Mouse (Mus musculus) CH12.LX (cell line): ENCODE data around the gene Nr0b2. TPM values are rescaled to one million over a fixed set of nuclear protein-coding genes. Genes with fewer than 3 reads are reported as not detected.

Source experiments
- DNase-seq: peaks from one replicate; pipeline ENCODE4 v3.0.0-alpha.2; 2013; ENCODE audit errors: extremely low read depth
- H3K27ac ChIP-seq: 2 replicates; pipeline ENCODE4 v1.5.1; 2012; ENCODE audit warnings: low read depth, mild to moderate bottlenecking, control low read depth, moderate library complexity; ENCODE audit not compliant: insufficient read depth
- H3K27me3 ChIP-seq: replicated peaks from 2 replicates; pipeline ENCODE3; 2012; ENCODE audit warnings: inconsistent platforms
- H3K36me3 ChIP-seq, 2 experiments: replicated peaks in 1 of 2; 2 replicates each; pipeline versions ENCODE3 to v1.6.1; 2012; ENCODE audit warnings: inconsistent platforms in 1 of 2, low read length in 1 of 2, mild to moderate bottlenecking in 1 of 2, mixed read lengths in 1 of 2, moderate library complexity in 1 of 2; ENCODE audit not compliant: control insufficient read depth in 1 of 2, insufficient read depth in 1 of 2
- H3K4me1 ChIP-seq, 2 experiments: 2 replicates each; pipeline ENCODE4 v1.6.1; 2012; ENCODE audit warnings: inconsistent platforms in 1 of 2, moderate library complexity in 1 of 2; ENCODE audit not compliant: insufficient read depth in 2 of 2, control insufficient read depth in 1 of 2
- H3K4me2 ChIP-seq: 2 replicates; pipeline ENCODE4 v1.6.1; 2012; ENCODE audit warnings: low read depth, mild to moderate bottlenecking, control low read depth; ENCODE audit not compliant: poor library complexity, insufficient read depth, severe bottlenecking
- H3K4me3 ChIP-seq, 3 experiments: fragments of 150-350 bp in 1 of 3; sonication (generic) in 1 of 3; replicated peaks in 1 of 3; 2 replicates each; pipeline versions ENCODE3 to v1.5.1; 2011 to 2012; ENCODE audit warnings: low read depth in 2 of 3, low read length in 2 of 3, mild to moderate bottlenecking in 2 of 3, moderate library complexity in 2 of 3, control low read depth in 1 of 3, improper control_type of control experiment in 1 of 3, inconsistent platforms in 1 of 3, mixed read lengths in 1 of 3; ENCODE audit not compliant: poor library complexity in 1 of 3
- H3K79me2 ChIP-seq: replicated peaks from 2 replicates; pipeline ENCODE4 v1.6.1; 2012; ENCODE audit warnings: mild to moderate bottlenecking, moderate library complexity; ENCODE audit not compliant: control insufficient read depth, poor library complexity, insufficient read depth, severe bottlenecking; ENCODE audit errors: extremely low read depth
- H3K9ac ChIP-seq: 2 replicates; pipeline ENCODE4 v1.6.1; 2012; ENCODE audit warnings: low read depth, mild to moderate bottlenecking, control low read depth, moderate library complexity; ENCODE audit not compliant: insufficient read depth
- H3K9me3 ChIP-seq: replicated peaks from 2 replicates; pipeline ENCODE3; 2012; ENCODE audit warnings: low read length, inconsistent platforms, mixed read lengths
- BHLHE40 ChIP-seq: IDR thresholded peaks from 2 replicates; pipeline ENCODE4 v1.6.1; 2011; ENCODE audit warnings: mild to moderate bottlenecking, low read depth, low read length, improper control_type of control experiment
- CHD1 ChIP-seq: IDR thresholded peaks from 2 replicates; pipeline ENCODE4 v1.6.1; 2012; ENCODE audit warnings: low read depth, low read length, improper control_type of control experiment, inconsistent platforms
- CTCF ChIP-seq, 2 experiments: IDR thresholded peaks in 1 of 2; conservative IDR thresholded peaks in 1 of 2; 2 replicates each; pipeline ENCODE4 v1.5.1; 2011 to 2012; ENCODE audit warnings: low read depth in 2 of 2, low read length in 2 of 2, improper control_type of control experiment in 1 of 2, inconsistent platforms in 1 of 2, mild to moderate bottlenecking in 1 of 2, moderate library complexity in 1 of 2
- IRF4 ChIP-seq: IDR thresholded peaks from 2 replicates; pipeline ENCODE4 v1.6.1; 2014; ENCODE audit warnings: low read depth, mild to moderate bottlenecking, inconsistent platforms, low read length, improper control_type of control experiment
- KAT2A ChIP-seq: IDR thresholded peaks from 2 replicates; pipeline ENCODE4 v1.6.1; 2012; ENCODE audit warnings: low read length, improper control_type of control experiment, inconsistent platforms; ENCODE audit not compliant: insufficient replicate concordance
- MAFK ChIP-seq: IDR thresholded peaks from 2 replicates; pipeline ENCODE4 v1.6.1; 2011; ENCODE audit warnings: low read length, improper control_type of control experiment; ENCODE audit not compliant: insufficient replicate concordance
- MAX ChIP-seq: IDR thresholded peaks from 2 replicates; pipeline ENCODE4 v1.6.1; 2011; ENCODE audit warnings: low read length, improper control_type of control experiment
- MAZ ChIP-seq: IDR thresholded peaks from 2 replicates; pipeline ENCODE4 v1.6.1; 2012; ENCODE audit warnings: low read depth, mild to moderate bottlenecking, inconsistent platforms, low read length, improper control_type of control experiment, moderate library complexity
- MYC ChIP-seq: IDR thresholded peaks from 2 replicates; pipeline ENCODE4 v1.6.1; 2011; ENCODE audit warnings: low read depth, mild to moderate bottlenecking, improper control_type of control experiment, low read length
- PAX5 ChIP-seq: IDR thresholded peaks from 2 replicates; pipeline ENCODE4 v1.6.1; 2012; ENCODE audit warnings: low read length, inconsistent platforms, mixed read lengths
- POLR2A ChIP-seq: IDR thresholded peaks from 2 replicates; pipeline ENCODE4 v1.6.1; 2011; ENCODE audit warnings: low read depth, mild to moderate bottlenecking, improper control_type of control experiment, low read length
- POLR2AphosphoS2 ChIP-seq: IDR thresholded peaks from 2 replicates; pipeline ENCODE4 v1.6.1; 2011; ENCODE audit warnings: low read depth, low read length, improper control_type of control experiment
- RAD21 ChIP-seq: IDR thresholded peaks from 2 replicates; pipeline ENCODE4 v1.6.1; 2011; ENCODE audit warnings: low read depth, mild to moderate bottlenecking, low read length, improper control_type of control experiment, moderate library complexity
- RCOR1 ChIP-seq: conservative IDR thresholded peaks from 2 replicates; pipeline ENCODE4 v1.6.1; 2012; ENCODE audit warnings: low read depth, mild to moderate bottlenecking, inconsistent platforms, low read length, improper control_type of control experiment
- USF1 ChIP-seq: IDR thresholded peaks from 2 replicates; pipeline ENCODE4 v1.6.1; 2014; ENCODE audit warnings: low read depth, mild to moderate bottlenecking, inconsistent platforms, low read length, improper control_type of control experiment
- dilution Hi-C: fragments of 300-500 bp; cut with MboI; formaldehyde crosslinking; loops from 2 replicates; pipeline ENCODE4 v1.14.3; 2020; ENCODE audit warnings: low sequenced_read_pairs; ENCODE audit not compliant: extremely low pct_unique_long_range_greater_than_20kb, extremely low pct_ligation_motif_present
- in situ Hi-C: fragments of 300-500 bp; cut with MboI; formaldehyde crosslinking; loops from 3 replicates; pipeline ENCODE4 v1.14.3; 2019; ENCODE audit warnings: low sequenced_read_pairs, low pct_ligation_motif_present, low pct_unique_long_range_greater_than_20kb, mixed read lengths
- polyA plus RNA-seq: library from polyadenylated mRNA; unstranded; fragments of >175 nt; gene quantifications from 2 replicates; pipeline ENCODE4 v1.2.1, GENCODE M21; 2012; ENCODE audit warnings: low read depth; ENCODE audit not compliant: insufficient read length
- total RNA-seq, 2 experiments: library from RNA; depleted of rRNA; stranded (reverse); fragments of 300-350 nt in 1 of 2; fragments of >200 nt in 1 of 2; gene quantifications; 2 replicates each; pipeline ENCODE4 v1.2.3; 2012 to 2014

The Nr0b2 gene
- total and polyA plus RNA-seq, 3 experiments, result not detected

DNA sequence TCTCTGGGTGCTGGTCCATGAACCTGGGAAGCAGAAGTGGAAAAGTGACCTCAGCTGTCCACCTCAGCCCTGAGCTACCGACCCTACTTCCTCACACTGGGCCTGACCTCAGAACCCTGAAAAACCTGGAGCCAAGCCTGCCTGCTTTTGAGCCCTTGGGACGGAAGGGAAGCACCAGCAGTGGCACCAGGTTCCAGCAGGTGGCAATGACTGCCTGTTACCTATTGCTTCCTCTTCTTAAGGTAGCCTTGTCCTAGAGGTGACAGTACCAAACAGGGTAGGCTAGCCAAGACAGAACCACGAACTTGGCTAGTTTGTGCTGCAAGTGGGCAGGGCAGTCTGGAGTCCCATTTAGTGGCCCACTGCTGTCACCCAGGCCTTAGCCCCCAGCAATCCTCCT lies 20.4 kb upstream of the Nr0b2 start:
- in situ Hi-C loops (no loop called here), dilution Hi-C loops (no loop called here)
- TF ChIP-seq KAT2A (no peak), MAFK (no peak), MYC (no peak), CTCF (conservative IDR thresholded peaks at IDR 0.05 in 1 of 2, IDR thresholded peaks at IDR 0.05 in 1 of 2; ENCODE audit: low read depth in 2 of 2, low read length in 2 of 2) (peak in 1 of 2 experiments; percentile 26; a peak in 1 of 4 replicates), RAD21 (peak; percentile 8), CHD1 (no peak)
- H3K9ac ChIP-seq, result no peak overlapping the region
- DNase-seq, result no peak
- H3K27ac ChIP-seq, result no peak overlapping the region
- H3K79me2 ChIP-seq, result peaks cover 7% of the 10 kb centered on the region; the same call in 1 of the 2 replicates
- H3K4me1 ChIP-seq, result no peaks in the 10 kb centered on the region
- H3K27me3 ChIP-seq, result no peaks in the 10 kb centered on the region
- peaks cover 81 to 95% of the 10 kb centered on the region in 2 experiments for H3K36me3 ChIP-seq
- H3K4me3 ChIP-seq, result no peak overlapping the region
- no peak overlapping the region for H3K4me2 ChIP-seq
- H3K9me3 ChIP-seq, result peaks cover 11% of the 10 kb centered on the region

DNA sequence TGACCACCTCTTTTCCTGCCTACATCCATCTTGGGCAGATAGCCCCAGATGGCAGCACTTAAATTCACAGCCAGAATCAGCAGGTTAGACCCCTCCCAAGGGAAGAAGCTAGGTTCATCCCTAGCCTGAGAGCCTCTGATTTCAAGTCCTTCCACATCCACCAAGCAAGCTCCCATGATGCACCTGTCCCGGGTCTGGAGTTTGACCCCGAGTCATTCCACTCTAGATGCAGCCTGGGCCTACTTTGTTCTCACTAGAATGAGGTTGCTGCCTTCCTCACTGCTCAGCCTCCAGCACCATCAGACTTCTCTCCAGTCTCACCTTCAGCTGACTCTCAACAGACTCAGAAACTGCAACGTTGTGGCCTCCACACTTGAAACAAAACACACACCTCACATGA lies 17.1 kb upstream of the Nr0b2 start:
- Histone ChIP-seq H3K27ac (no peak overlapping the region), H3K9ac (no peak overlapping the region), H3K9me3 (no peaks in the 10 kb centered on the region), H3K79me2 (peaks cover 33% of the 10 kb centered on the region), H3K4me3 (no peak overlapping the region), H3K36me3 (peaks cover 84 to 94% of the 10 kb centered on the region in 2 experiments), H3K4me2 (no peak overlapping the region), H3K4me1 (peaks cover 0 to 6% of the 10 kb centered on the region in 2 experiments; a peak in 2 of 4 replicates), H3K27me3 (no peaks in the 10 kb centered on the region)
- TF ChIP-seq CHD1, result no peak
- no peak for TF ChIP-seq MYC
- in situ Hi-C loops (no loop called here), dilution Hi-C loops (no loop called here)
- no peak for DNase-seq

DNA sequence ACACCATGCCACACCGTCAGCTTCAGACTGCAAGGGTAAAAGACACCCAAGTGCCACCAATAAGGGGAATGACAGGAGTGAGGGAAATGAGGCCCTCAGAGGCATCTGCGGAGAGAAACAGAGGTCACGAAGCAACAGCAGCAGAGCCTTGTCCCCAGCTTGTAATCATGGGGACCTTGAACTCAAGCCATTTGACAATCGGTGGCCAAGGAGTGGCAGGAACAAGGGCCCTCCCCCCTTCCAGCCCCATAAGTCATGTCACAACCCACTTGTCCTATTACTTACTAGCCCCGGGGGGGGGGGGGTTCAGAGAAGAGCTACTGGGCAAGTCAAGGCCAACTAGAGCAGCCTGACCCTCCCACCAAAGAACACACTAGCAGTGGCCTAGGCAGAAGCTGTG lies 16.5 kb upstream of the Nr0b2 start:
- Histone ChIP-seq H3K27me3 (no peaks in the 10 kb centered on the region), H3K79me2 (peaks cover 39% of the 10 kb centered on the region), H3K4me1 (peaks cover 0 to 12% of the 10 kb centered on the region in 2 experiments; a peak in 2 of 4 replicates), H3K4me2 (no peak overlapping the region), H3K4me3 (no peak overlapping the region), H3K9ac (no peak overlapping the region), H3K36me3 (peaks cover 84 to 94% of the 10 kb centered on the region in 2 experiments), H3K9me3 (no peaks in the 10 kb centered on the region), H3K27ac (no peak overlapping the region)
- DNase-seq, result no peak
- dilution Hi-C loops, result no loop called here
- in situ Hi-C loops, result no loop called here
- no peak for TF ChIP-seq MAZ
- TF ChIP-seq MAFK, result no peak
- TF ChIP-seq POLR2A, result no peak
- TF ChIP-seq PAX5, result no peak
- TF ChIP-seq USF1, result no peak
- no peak for TF ChIP-seq MAX
- TF ChIP-seq BHLHE40, result no peak
- TF ChIP-seq RCOR1, result no peak
- TF ChIP-seq RAD21, result no peak
- no peak for TF ChIP-seq POLR2AphosphoS2
- TF ChIP-seq CHD1, result no peak
- TF ChIP-seq IRF4, result no peak
